Mouse (Mus musculus) MEL (cell line): ENCODE results near the gene Aldh3b1.
A peak's percentile ranks its signal among the peaks of the same experiment; 100 is the strongest.

Experiments
- CHD1 ChIP-seq: IDR thresholded peaks from 2 replicates; pipeline ENCODE4 v1.6.1; 2012; ENCODE audit warnings: low read depth, mild to moderate bottlenecking, inconsistent platforms, low read length, improper control_type of control experiment
- CTCF ChIP-seq, 3 experiments: IDR thresholded peaks in 2 of 3; conservative IDR thresholded peaks in 1 of 3; 2 replicates each; pipeline ENCODE4 v1.5.1; 2011 to 2012; ENCODE audit warnings: low read length in 3 of 3, low read depth in 2 of 3, mild to moderate bottlenecking in 2 of 3, improper control_type of control experiment in 1 of 3, inconsistent platforms in 1 of 3, mixed read lengths in 1 of 3, moderate library complexity in 1 of 3; ENCODE audit not compliant: control insufficient read depth in 1 of 3, insufficient read depth in 1 of 3, poor library complexity in 1 of 3, severe bottlenecking in 1 of 3
- MXI1 ChIP-seq: IDR thresholded peaks from 2 replicates; pipeline ENCODE4 v1.6.1; 2011; ENCODE audit warnings: mild to moderate bottlenecking, low read depth, low read length, improper control_type of control experiment
- NRF1 ChIP-seq: IDR thresholded peaks from 2 replicates; pipeline ENCODE4 v1.6.1; 2014; ENCODE audit warnings: low read depth, mild to moderate bottlenecking, inconsistent platforms, low read length, improper control_type of control experiment, moderate library complexity; ENCODE audit not compliant: poor library complexity, insufficient read depth, severe bottlenecking
- POLR2A ChIP-seq, 2 experiments: IDR thresholded peaks; 2 replicates each; pipeline ENCODE4 v1.6.1; 2011 to 2012; ENCODE audit warnings: low read length in 2 of 2, mild to moderate bottlenecking in 2 of 2, control low read depth in 1 of 2, improper control_type of control experiment in 1 of 2, low read depth in 1 of 2, moderate library complexity in 1 of 2; ENCODE audit not compliant: control insufficient read depth in 1 of 2, insufficient read depth in 1 of 2, poor library complexity in 1 of 2
- POLR2AphosphoS2 ChIP-seq: IDR thresholded peaks from 2 replicates; pipeline ENCODE4 v1.6.1; 2011; ENCODE audit warnings: low read length, improper control_type of control experiment
- UBTF ChIP-seq: IDR thresholded peaks from 2 replicates; pipeline ENCODE4 v1.6.1; 2012; ENCODE audit warnings: low read depth, mild to moderate bottlenecking, inconsistent platforms, low read length, improper control_type of control experiment, moderate library complexity, borderline replicate concordance; ENCODE audit not compliant: insufficient read depth
- USF2 ChIP-seq, 2 experiments: IDR thresholded peaks; 2 replicates each; pipeline ENCODE4 v1.6.1; 2011 to 2012; ENCODE audit warnings: improper control_type of control experiment in 2 of 2, low read length in 2 of 2, borderline replicate concordance in 1 of 2, inconsistent platforms in 1 of 2, low read depth in 1 of 2, mild to moderate bottlenecking in 1 of 2; ENCODE audit not compliant: insufficient read depth in 1 of 2
- ZMIZ1 ChIP-seq: IDR thresholded peaks from 2 replicates; pipeline ENCODE4 v1.6.1; 2012; ENCODE audit warnings: low read depth, mild to moderate bottlenecking, inconsistent platforms, low read length, improper control_type of control experiment, moderate library complexity

GRCm38 (mm10) chr19:3964030-3964429, 34.4 kb upstream of the Aldh3b1 start:
- TF ChIP-seq NRF1 (no peak), USF2 (IDR thresholded peaks at IDR 0.05; ENCODE audit: borderline replicate concordance in 1 of 2, insufficient read depth in 1 of 2, low read depth in 1 of 2, low read length in 2 of 2) (no peak), POLR2A (IDR thresholded peaks at IDR 0.05; ENCODE audit: control insufficient read depth in 1 of 2, insufficient read depth in 1 of 2, low read depth in 1 of 2, low read length in 2 of 2, poor library complexity in 1 of 2) (no peak), ZMIZ1 (no peak), CHD1 (no peak), UBTF (no peak), CTCF (IDR thresholded peaks at IDR 0.05 in 2 of 3, conservative IDR thresholded peaks at IDR 0.05 in 1 of 3; ENCODE audit: control insufficient read depth in 1 of 3, insufficient read depth in 1 of 3, low read depth in 2 of 3, low read length in 3 of 3, poor library complexity in 1 of 3, severe bottlenecking in 1 of 3) (peak in 1 of 3 experiments; percentile 17; a peak in 1 of 6 replicates), MXI1 (no peak), POLR2AphosphoS2 (no peak)
